Mouse (Mus musculus) embryo, embryonic 9.5 days (tissue): ENCODE data around the gene Gm10320.
A peak's percentile ranks its signal among the peaks of the same experiment; 100 is the strongest.

Source experiments
- DNase-seq: peaks from one replicate; pipeline ENCODE4 v3.0.0-alpha.2; 2017; ENCODE audit errors: extremely low spot score

Gene Gm10320

GRCm38 (mm10) chr13:98503601-98504000 lies 11.8 kb upstream of the Gm10320 start:
- DNase-seq = peak; percentile 83

GRCm38 (mm10) chr13:98502813-98503341 lies 11.1 kb upstream of the Gm10320 start:
- peak; percentile 66 for DNase-seq

GRCm38 (mm10) chr13:98502236-98502812 lies 10.5 kb upstream of the Gm10320 start:
- DNase-seq = peak; percentile 45

- DNase-seq = no peak
These were observed 9.5 kb upstream of the Gm10320 start for GRCm38 (mm10) chr13:98501321-98501720.

GRCm38 (mm10) chr13:98500471-98501125 lies 8.8 kb upstream of the Gm10320 start:
- no peak for DNase-seq

GRCm38 (mm10) chr13:98498561-98498960 lies 6.8 kb upstream of the Gm10320 start:
- DNase-seq = no peak

- DNase-seq = no peak
These were observed 6.3 kb upstream of the Gm10320 start for GRCm38 (mm10) chr13:98498080-98498479.

GRCm38 (mm10) chr13:98496917-98497870 lies 5.4 kb upstream of the Gm10320 start:
- DNase-seq = peak; percentile 76

- DNase-seq = no peak
These were observed 2.8 kb upstream of the Gm10320 start for GRCm38 (mm10) chr13:98494492-98495064.

- DNase-seq = peak; percentile 45
These were observed 911 bp upstream of the Gm10320 start for GRCm38 (mm10) chr13:98492569-98493255.

- no peak for DNase-seq
These were observed 5.1 kb downstream of the Gm10320 start for GRCm38 (mm10) chr13:98486726-98487125.

GRCm38 (mm10) chr13:98486161-98486560 lies 5.6 kb downstream of the Gm10320 start:
- DNase-seq = no peak

GRCm38 (mm10) chr13:98485440-98485839 lies 6.4 kb downstream of the Gm10320 start:
- DNase-seq = no peak

GRCm38 (mm10) chr13:98477991-98478390 lies 13.8 kb downstream of the Gm10320 start:
- DNase-seq = no peak

- DNase-seq = no peak
These were observed 14.8 kb downstream of the Gm10320 start for GRCm38 (mm10) chr13:98476839-98477495.

GRCm38 (mm10) chr13:98476175-98476838 lies 15.5 kb downstream of the Gm10320 start:
- peak; percentile 47 for DNase-seq

- no peak for DNase-seq
These were observed 16.1 kb downstream of the Gm10320 start for GRCm38 (mm10) chr13:98475681-98476080.

- no peak for DNase-seq
These were observed 18.8 kb downstream of the Gm10320 start for GRCm38 (mm10) chr13:98473034-98473433.

GRCm38 (mm10) chr13:98471756-98472155 lies 20.0 kb downstream of the Gm10320 start:
- DNase-seq = no peak

- DNase-seq = no peak
These were observed 21.5 kb downstream of the Gm10320 start for GRCm38 (mm10) chr13:98470321-98470720.
